Mouse (Mus musculus) cerebellum, adult 2 months (tissue): ENCODE measurements around the gene Arhgdia.

Source experiments
- CTCF ChIP-seq: fragments of 200-500 bp; IDR thresholded peaks from 2 replicates; pipeline ENCODE4 v1.5.1; 2011; ENCODE audit warnings: low read depth, mild to moderate bottlenecking, control low read depth, low read length, moderate library complexity, borderline replicate concordance; ENCODE audit not compliant: insufficient read depth
- POLR2A ChIP-seq: fragments of 200-500 bp; IDR thresholded peaks from 2 replicates; pipeline ENCODE4 v1.6.1; 2011; ENCODE audit warnings: low read length, control low read depth, borderline replicate concordance; ENCODE audit not compliant: insufficient read depth

DNA sequence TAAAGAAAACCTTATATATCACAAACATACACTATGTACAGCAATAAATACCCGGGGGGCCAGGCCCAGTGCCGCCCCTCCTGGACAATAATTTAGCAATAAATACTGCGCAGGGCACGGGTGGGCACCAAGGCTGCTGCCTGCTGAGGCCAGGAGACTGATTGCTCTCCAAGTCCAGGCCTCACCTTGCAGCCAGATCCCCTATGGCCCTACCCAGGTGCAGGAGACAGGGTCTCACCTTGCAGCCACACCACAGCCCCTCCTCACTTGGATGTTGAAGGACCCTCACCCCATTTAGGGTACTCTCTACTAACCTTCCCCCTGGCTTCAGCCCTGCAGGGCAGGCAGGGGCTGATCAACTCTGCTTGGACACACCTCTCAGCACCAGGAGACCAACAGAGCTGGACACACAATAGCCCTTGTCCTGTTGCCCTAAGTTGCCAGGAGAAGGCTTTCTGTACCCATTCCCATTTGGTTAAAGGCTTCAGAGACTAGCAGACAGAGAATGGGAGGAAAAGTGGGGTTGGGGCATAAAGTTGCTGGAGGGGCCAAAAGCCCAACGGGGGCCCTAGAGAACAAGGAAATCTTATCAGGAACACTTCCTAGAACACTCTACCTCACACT, 43.8 kb upstream of the Arhgdia start, which contains the start of gene Sirt7:
- no peak for TF ChIP-seq POLR2A
- no peak for TF ChIP-seq CTCF
